Mouse (Mus musculus) CD4-positive helper T cell, adult 2 months (primary cell): Measurements from ENCODE around the gene Cd93.

Experiments
- DNase-seq: peaks from one replicate; pipeline ENCODE4 v3.0.0-alpha.2; 2012; ENCODE audit warnings: low read depth, missing footprints, low spot score

The Cd93 gene

DNA sequence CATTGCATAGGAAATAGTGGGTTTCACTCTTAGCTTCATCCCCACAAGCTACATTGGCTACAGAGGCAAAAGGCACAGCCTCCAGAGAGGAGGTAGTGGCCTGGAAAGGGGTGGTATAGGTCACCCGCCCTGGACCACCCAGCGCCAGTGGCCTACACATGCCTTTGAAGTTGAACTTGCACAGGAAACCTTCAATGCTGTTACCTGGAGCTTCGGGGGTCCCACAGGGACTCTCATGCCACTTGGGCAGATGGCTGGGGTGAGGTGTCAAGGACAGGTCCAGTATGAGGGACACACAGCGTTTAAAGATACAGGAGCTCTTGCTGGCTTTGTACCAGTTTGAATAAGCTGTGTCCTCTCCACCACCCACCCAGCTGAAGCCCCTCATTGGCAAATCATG, 653 bp downstream of the Cd93 start:
- no peak for DNase-seq

DNA sequence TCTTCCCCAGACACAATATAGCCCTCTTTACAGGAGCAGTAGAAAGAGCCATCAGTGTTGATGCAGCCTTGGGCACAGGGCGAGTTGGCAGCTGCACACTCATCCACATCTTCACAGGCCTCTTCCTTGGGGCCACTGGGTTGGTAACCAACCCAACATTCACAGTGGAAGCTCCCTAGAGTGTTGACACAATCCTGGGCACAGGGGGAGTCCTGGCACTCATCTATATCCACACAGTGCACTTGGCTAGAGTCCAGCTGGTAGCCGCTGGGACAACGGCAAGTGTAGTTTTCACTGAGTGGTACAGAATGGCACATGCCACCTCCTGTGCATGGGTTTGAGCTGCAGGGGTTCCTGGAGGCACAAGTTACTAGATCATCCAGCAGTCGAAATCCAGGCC, 1.2 kb downstream of the Cd93 start:
- no peak for DNase-seq

DNA sequence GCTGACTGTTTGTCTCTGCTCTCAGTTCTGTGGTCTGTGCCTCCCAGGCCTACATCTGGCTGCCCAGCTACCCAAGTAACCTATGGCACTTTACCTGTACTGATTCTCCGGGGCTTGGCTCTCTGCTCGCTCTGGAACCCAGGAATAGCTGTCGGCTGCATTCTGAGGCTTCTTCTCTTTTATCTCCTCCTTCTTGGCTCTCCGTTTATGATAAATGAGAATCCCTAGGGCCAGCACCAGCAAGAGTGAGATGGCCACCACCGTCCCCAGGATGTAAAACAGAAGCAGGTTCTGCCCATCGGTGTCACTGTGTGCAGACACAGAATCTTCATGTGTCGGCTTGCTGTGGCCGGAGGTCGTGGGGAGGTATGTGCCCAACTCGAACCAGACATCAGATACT, 1.9 kb downstream of the Cd93 start:
- no peak for DNase-seq

DNA sequence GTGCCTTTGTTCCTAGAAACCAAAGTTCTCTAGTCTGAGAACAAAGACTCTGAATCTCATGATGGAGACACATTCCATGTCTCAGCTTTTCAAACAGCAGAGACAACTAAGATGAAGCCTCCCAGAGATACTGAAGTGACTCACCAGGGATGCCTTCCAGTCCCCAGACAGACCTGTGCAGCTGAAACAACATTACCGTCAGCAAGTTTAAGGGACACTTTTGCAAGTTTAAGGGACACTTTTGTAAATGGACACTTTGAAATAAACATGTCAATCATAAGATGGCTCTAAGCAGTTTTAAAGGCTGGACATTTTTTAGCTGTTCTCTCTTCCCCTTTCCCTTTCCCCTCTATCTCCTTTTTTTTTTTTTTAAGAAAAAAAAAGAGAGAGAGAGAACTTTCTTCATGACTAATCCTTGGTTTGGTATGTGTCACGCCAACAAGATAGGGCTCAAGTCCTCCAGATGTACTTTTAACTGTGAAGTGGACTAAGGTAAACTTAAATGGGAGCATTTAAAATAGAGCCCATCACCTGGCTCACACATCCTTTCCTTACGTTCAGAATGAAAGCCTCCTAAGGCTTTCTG, 3.6 kb downstream of the Cd93 start:
- DNase-seq, result no peak

DNA sequence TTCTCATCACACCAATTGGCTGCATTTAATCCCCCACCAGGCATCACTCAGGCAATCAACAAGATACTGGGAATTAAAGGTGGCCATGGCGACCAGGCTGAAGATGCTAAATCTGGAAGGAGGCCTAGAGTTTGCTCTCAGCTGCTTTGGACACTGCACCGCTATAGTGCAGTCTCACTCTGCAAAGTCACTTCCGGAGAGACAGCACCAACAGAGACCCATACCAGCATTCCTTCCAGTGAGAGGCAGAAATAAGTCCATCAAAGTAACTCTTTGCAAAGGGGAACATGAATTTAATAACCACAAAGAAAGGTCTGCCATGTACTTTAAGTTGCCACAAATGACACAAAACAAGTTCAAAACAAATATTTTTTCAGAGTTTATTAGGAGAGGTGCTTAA, 7.1 kb downstream of the Cd93 start:
- no peak for DNase-seq

DNA sequence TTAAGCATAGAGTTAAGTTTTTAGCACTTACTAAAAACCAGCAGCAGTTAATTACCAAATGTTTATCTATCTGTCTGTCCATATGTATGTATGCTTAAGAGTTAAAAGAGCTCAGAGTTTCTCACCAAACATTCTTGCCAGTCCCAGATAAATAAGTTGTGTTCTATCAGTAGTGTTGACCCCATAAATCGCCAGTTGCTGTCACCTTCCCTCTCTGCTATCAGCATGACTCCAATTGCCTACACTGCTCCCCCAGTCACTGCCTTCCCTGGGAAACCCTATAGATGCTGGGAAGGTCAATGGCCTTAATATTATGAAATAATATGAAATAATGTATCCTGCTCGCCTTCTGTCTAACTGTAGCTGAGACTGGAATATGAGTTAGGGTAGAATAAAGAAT, 11.0 kb downstream of the Cd93 start:
- DNase-seq, result no peak

DNA sequence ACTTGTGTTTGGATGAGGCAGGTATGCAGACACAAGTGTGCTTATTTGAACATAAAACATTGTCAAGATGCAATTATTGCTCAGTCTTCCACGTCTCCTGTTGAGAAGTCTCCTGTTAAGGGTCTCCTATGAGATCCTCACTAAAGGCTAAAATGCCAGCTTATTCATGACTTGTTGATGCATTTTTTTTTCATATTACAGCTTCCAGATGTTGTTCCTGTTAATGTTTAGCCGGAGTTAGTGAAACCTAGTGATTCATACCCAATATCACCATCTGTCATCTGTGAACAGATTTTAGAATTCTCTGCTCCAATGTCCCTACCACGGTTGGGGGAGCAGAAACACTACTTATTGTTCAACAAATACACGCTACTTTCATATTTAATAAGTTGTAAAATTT, 12.4 kb downstream of the Cd93 start:
- DNase-seq, result no peak

DNA sequence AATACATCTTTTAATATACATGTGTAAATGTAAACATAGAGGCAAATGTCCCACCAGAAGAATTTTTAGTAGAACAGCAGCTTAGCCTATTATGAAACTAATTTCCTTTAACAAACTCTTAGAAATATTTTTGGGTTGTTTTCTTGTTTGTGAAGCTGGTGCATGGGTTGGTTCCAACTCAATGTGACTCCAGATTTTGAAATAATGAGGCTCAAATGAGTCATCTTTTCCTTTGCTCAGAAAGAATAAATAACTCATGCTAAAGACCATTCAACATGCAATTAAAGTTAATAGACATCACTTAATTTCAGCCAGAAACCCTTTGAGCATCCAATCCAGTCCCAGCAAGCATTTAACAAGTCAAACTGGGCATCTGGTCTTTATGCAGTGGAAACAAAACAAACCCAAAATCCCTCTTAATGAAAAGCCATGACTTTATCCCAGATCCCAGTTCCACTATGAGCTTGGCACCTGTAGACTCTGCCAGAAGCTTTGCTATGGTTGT, 14.3 kb downstream of the Cd93 start:
- no peak for DNase-seq

DNA sequence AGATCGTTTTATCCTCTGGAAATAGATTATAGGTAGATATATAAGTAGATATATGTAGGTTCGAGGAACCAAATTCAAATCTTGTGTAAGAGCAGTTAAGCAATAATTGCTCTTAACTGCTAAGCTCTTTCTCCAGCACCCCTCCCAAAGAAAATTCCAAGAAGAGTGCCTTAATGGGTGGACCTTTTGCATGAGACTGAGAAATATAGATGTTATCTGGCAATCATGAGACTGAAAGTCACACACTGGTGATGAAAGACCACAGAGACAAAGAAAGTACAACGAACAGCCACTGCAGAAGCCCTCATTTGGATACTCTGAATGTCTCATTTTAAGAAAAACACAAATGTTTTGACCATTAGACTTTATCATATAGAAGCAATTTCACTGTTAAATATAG, 14.8 kb downstream of the Cd93 start:
- DNase-seq, result no peak

DNA sequence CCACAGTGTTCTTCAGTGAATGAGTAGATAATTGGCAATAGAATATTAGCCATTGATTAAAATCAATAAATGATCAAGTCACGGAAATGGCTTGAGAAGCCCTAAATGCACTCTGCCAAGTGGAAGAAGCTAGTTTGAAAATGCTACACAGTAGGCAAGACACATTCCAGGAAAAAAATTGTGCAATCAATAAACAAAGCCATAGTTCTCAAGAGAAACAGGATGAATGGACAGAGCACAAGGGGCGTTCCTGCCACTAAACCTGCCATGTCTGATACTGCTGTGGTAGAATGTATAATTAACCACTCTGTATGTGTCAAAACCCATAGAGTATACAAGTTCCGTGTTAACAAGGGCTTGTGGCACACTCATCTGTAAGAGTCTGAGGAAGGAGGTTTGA, 15.8 kb downstream of the Cd93 start:
- no peak for DNase-seq

DNA sequence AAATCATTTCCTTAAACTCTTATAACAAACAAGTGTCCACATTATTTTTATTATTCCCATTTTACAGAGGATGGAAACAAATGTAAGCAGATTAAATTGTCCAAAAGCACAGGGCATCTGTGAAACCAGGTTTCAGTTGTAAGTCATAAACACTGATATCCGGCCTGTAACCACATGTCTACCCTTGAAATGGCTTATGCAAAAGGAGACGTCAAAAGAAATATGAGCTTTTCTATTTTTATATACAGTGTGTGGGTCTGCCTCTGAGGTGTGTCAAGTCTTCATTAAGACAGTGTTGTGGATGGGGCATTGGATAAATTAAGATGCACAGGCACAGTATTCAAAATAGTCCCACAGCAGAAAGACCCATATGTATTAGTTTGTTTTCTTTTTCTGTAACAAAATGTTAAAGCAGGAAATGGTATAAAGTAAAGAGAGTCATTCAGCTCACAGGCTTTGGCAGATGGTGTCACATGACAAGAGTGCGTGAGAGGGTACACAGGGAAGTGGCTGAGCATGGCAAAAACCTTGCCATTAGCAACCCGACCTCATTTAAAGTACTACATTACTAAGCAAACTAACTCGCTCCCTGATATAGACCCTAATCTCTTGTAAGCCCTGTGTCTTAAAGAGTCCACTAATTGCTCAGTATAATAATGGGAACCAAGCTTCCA, 17.5 kb downstream of the Cd93 start:
- DNase-seq, result no peak

DNA sequence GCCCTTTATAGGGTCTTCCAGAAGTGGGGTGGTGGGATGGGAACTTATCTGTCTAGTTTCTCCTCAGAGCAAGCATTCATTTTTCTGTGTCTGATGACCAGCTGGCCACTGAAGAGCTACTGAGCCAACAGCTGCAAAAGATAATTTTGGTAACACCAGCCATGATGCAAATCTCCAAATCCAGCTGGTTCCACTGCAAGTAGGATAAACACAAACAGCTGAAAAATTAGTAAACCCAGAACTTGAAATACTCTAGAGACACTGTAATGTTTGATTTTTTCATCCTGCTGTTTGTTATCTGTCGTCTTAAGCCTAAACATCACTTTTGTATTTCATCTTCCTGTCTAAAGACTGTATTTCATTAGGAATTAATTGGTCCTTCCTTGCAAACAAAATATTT, 21.7 kb downstream of the Cd93 start:
- DNase-seq, result no peak

DNA sequence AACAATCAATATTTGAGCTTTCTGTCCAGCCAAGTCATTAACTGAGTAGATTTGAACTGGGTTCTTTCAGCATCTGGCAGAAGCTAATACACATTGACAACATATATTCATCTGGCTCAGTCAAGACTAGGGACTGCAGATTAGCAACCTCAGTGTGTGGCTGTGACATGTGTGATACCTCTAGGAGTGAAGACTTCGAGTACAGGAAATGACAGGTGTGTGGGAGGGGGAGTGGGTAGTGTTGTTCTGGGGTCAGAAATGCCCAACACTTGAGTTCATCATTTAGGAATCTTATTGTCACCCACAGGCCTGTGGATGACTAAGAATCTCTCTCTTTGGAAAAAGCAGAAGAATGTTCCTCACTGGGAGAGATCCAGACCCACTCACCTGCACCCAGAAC, 22.3 kb downstream of the Cd93 start:
- DNase-seq, result no peak

DNA sequence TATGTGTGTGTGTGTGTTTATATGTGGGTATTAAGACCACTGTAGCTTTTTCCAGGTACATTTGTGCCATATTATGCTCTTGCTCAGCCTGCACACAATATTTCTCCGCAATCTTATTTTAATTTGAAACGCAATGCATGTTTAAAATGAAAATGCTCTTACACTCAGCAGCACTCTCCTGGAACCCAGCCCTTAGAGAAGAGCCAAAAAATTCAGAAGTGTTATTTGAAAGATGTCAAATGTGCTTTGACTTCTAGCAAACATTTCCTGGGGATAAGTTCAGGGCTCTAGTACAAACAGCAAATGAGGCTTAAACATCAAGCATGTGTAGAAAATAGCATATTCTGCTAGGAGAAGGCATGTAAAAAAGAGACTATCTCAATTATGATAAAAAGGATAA, 23.6 kb downstream of the Cd93 start:
- DNase-seq, result no peak

DNA sequence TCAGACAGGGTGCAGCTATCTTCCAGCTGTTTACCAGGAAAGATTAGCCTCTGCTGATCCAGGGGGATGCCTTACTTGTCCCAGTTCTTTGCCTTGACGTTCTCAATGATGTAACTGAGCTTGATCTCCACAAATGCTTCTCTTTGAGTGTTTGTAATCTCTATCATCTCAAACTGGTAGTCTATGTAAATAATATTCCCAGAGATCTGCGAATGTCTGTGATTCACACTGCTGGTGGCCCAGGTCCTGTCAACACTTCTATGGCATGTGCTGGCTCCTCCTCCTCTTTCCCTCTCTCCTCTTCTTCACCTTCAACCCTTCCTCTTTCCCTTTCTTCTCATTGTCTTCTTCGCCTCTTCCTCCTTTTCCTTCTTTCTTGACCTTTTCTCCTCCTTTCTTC, 24.2 kb downstream of the Cd93 start:
- no peak for DNase-seq

DNA sequence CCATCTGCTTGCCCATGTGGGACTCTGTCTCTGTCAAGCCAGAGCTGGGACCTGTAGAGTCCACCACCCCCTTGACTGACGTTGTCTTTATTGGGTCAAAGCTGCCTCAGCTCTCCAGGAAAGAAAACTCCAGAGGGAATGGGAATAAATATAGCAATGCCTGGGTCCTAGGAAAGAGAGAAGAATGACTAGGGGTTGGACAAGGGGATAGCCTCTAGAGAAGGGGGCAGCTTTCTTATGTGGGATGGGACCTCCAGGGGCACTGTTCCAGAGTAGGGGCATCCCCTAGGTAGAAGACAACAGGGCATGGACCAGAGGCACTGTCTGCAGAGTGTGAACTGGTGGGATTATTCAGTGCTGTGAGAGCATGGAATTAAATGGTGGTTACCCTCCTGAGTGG, 33.5 kb downstream of the Cd93 start:
- DNase-seq, result no peak

DNA sequence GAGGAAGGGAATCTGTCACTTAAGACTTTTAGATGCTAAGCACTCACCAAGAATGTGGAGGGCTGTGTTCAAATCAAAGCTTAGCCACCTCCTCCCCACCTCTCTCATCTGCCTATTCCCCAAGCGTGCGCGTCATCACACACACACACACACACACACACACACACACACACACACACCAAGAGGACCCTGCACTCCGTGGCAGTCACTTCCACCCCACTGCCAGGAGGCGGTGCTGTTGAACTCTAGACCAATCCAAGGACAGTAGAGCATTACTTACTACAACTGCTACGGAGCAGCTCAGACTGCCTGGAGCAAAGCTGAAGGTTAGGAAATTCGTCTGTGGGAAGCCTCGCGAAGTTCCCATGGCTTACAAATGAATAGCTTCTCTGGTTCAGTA, 34.2 kb downstream of the Cd93 start:
- peak; percentile 20 for DNase-seq

DNA sequence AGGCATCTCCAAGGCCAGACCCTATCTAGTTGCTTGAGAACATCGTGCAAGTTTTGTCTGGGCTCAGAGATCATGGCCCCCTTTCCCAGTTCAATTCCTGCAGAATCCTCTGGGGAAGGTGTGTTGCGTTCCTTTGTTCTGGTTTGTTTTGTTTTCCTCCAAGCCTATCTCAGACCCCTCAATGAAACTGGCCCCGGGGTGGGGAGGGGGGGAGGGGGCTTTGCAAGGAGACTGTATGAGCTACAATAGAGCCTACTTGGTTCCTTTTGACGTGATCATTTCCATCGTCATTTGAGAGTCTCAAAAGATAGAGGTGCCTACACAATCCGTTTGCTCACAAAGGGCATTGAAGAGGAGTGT, 34.6 kb downstream of the Cd93 start:
- no peak for DNase-seq

DNA sequence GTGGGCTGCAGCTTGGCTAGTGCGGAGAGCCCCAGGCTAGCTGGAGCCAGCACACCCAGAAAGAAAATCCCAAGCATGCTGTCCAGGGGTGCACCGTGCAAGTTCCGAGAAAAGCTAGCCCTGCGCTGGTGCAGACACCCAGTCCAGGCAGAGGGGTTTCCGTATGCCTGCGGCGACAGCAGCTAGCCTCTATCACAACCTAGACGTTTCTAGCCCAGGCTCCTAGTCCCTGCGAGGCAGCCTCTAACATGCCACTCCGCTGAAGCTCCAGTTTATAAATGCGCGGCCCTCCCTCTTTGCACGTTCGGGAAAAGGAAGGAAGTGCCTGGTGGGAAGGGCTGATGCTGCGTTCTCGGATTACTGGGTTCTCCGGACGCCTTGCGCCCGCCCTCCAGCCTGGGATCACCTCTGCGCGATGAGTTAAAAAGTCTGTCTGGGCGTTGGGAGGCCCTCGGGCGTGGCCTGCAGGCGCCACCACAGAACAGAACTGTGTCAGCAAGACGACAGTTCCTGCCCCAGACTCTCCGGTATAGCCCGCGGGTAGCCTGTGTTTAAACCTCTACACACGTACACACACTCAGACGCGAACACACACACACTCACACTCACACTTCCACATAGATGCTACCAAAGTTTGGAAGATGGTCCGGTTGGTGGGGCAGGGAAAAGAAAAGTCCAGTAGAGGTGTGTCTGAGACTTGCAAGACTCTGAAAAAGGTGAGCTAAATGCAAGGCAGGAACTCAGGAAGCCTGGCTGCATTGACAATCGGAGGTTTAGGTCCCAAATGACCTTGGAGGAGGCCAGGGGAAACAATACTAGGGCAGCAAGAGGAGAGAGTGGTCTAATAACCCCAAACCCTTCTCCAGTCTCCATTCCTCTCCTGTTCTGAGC, 35.2 kb downstream of the Cd93 start, which contains the start of gene Thbd:
Thbd (minus strand) TSS at position 319 of the 891 bp plus-strand sequence.
- no peak for DNase-seq

DNA sequence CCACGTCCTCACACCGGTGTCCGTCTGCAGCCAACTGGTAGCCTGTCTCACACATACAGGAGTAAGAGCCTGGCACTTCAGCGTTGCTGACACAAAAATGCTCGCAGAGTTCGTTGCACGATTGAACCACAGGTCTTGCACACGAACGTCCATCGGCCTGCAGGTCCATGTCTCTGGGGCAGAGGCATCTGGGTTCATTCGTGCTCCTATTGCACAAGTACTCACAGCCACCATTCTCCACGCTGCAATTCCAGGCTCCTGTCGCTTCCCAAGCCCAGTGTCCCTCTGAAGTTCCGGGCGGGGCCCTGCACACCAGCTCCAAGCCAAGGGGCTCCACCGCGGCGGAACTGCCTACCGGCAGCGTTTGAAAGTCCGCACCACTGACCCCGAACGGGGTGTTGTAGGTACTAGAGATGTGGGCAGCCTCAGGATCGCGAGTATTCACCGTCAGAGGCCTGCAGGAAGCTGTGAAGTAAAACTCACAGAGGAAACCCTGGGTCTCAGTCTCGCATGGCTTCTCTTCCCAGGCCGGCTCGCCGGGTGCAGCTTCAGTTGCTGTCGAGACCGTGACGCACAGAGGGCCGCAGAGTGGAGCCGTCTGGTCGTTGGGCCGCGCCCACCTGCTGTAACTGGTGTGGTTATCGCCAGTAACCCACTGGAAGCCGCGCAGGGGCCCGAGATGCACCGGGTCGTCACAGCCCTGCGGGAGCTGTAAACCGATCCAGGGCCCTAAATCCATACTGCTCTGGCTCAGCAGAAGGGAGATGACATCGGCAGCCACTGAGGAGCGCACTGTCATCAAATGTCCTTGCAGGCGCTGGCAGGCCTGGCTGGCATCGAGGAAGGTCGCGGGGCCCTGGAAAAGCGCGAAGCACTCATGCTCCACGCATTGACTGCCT, 36.1 kb downstream of the Cd93 start:
- no peak for DNase-seq

DNA sequence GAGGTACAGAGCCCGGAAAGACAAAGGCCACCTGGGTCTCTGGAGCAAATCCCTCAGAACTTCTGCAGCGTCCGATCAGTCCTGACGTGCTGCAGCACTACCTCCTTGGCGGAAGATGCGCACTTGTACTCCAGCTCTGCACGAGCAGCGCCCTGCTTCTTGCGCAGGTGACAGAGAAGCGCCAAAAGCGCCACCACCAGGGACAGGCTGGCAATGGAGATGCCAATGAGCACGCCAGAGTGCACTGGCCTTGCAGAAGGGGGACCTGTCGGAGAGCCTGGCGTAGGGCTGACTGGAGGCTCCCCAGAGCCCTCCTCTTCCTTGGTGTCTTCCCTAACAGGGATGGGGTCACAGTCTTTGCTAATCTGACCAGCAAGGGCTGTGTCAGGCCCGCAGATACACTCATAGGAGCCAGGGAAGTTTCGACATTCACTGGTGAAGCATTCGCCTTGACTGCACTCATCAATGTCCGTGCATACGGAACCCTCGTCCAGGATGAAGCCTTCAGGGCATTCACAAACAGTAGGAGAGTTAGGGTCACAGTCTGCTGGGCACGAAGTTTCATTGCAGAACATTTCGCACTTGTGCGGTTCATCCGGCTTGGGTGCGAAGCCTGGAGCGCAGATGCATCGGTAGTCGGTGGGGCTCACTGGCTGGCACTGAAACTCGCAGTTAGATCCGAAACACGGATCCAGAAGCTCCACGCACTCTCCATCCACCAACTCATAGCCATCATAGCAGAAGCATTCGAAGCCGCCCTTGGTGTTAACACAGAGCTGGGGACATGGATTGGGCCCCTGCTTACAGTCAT, 37.0 kb downstream of the Cd93 start:
- no peak for DNase-seq
